Mouse (Mus musculus): Measurements from ENCODE around the gene Tmed5. TPM values are rescaled to one million over a fixed set of nuclear protein-coding genes. Genes with fewer than 3 reads are reported as not detected.

The Tmed5 gene
- 219 TPM for polyA plus RNA-seq (2014; fragmentation: Illumina TruSeq; extraction: RNeasy Lipid Tissue Mini Kit (QIAGEN cat#74804); ENCODE audit: low read depth, low replicate concordance)

DNA sequence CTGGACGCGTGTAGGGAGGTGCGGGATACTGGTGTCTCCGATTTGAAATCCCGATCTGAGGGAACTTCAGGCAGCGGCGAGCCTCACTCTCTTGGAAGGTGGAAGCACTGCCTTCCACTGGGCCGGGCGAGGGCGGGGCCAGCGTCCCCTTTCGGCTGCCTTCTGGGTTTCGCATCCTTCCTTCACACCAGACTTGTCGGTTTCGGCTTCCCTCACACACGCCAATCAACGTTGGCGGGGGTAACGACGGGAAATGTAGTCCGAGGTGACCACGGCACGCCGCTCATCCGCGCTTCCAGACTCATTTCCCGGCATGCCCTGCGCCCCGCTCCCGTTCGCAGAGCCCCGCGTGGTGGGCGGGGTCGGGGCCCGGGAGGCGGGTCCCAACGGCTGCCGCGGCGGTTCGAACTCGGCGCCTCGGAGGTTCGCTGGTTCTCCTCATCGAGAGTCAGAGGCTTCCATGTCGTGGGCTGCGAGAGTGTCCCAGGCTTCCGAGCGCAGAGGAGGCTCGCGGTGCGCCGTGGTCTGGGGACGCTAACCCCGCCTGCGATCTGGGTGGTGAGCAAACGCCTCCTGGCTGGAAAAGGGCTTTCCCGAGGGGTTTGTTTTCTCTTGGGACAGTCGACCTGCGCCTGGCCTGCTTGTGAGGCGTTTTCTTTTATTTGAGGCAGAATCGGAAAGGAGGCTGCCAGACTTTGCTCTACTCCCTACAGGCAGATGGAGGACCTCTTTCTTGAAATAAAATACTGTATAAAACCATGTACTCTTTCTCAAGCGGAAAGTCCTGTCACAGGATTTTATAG lies at the start of gene Tmed5, which contains the start of gene Ccdc18:
Gene Tmed5, minus strand, starts transcription at position 180 of the 803 bp plus-strand sequence.
Gene Ccdc18, plus strand, starts transcription at position 435 of the 803 bp plus-strand sequence.

DNA sequence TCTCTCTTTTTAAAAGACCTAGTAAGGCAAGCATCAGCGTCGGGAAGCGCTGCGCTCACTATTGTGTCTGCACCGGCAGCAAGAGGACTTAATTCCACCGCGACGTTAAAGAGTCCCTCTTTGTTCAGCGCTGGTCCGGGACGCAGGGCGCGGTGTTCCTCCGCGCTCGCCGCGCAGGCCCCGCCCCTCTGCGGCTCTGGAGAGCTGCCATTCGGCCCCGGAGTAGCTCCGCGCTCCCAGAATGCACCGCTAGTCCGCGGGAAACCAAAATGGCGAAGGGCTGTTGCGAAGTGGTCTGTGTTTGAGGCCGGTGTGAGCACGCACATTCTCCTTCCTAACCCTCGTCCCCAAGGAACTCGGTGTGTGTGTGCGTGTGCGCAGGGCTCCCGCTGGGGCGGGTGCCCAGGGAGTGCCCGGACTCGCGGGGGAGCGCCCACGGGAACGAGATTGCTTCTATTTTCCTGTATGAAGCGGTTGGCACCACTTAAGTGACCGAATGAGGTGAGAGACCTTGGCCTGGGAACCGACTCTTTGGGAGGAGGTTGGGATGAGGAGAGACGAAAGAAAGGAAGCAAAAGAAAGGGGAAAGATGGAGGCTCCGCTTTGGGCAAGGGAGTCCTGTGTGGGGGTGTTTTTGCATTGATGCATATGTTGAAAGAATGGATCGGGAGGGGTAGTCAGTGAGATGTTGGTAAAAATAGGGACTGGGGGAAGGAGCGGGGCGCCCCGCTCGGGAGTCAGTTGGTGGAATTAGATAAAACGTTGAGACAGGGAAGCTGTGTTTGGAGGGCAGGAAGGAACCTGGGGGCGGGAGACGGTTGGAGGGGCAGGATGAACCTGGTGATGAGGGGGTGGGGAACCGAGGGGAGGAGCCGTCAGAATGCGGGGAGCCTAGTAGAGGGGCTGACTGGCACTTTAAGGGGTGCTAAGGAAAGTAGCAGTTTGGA lies 66.7 kb downstream of the Tmed5 start, which contains the start of gene Mtf2:
Gene Mtf2, plus strand, starts transcription at position 210 of the 947 bp plus-strand sequence.

Other genes with a start within 250 kb of the Tmed5 start
- 499 TPM for gene Rpl5, start 232.1 kb downstream of the Tmed5 start, polyA plus RNA-seq (2014; fragmentation: Illumina TruSeq; extraction: RNeasy Lipid Tissue Mini Kit (QIAGEN cat#74804); ENCODE audit: low read depth, low replicate concordance)
- gene Fam69a, start 145.5 kb downstream of the Tmed5 start, polyA plus RNA-seq (2014; fragmentation: Illumina TruSeq; extraction: RNeasy Lipid Tissue Mini Kit (QIAGEN cat#74804); ENCODE audit: low read depth, low replicate concordance), result 24.6 TPM
- 53.7 TPM for gene Mtf2, start 66.9 kb downstream of the Tmed5 start, polyA plus RNA-seq (2014; fragmentation: Illumina TruSeq; extraction: RNeasy Lipid Tissue Mini Kit (QIAGEN cat#74804); ENCODE audit: low read depth, low replicate concordance)
- 1.3 TPM for gene Ccdc18, start 255 bp upstream of the Tmed5 start, polyA plus RNA-seq (2014; fragmentation: Illumina TruSeq; extraction: RNeasy Lipid Tissue Mini Kit (QIAGEN cat#74804); ENCODE audit: low read depth, low replicate concordance)
- gene Dr1, start 136.3 kb upstream of the Tmed5 start, polyA plus RNA-seq (2014; fragmentation: Illumina TruSeq; extraction: RNeasy Lipid Tissue Mini Kit (QIAGEN cat#74804); ENCODE audit: low read depth, low replicate concordance), result 163 TPM
- gene Pigg, start 180.0 kb upstream of the Tmed5 start, polyA plus RNA-seq (2014; fragmentation: Illumina TruSeq; extraction: RNeasy Lipid Tissue Mini Kit (QIAGEN cat#74804); ENCODE audit: low read depth, low replicate concordance), result 39.1 TPM
- gene Gm42517, start 235.3 kb upstream of the Tmed5 start, polyA plus RNA-seq (2014; fragmentation: Illumina TruSeq; extraction: RNeasy Lipid Tissue Mini Kit (QIAGEN cat#74804); ENCODE audit: low read depth, low replicate concordance), result not detected

All from adrenal gland, adult 10 weeks (tissue).